Mouse (Mus musculus): Measurements from ENCODE around the gene Xpa.

DNA sequence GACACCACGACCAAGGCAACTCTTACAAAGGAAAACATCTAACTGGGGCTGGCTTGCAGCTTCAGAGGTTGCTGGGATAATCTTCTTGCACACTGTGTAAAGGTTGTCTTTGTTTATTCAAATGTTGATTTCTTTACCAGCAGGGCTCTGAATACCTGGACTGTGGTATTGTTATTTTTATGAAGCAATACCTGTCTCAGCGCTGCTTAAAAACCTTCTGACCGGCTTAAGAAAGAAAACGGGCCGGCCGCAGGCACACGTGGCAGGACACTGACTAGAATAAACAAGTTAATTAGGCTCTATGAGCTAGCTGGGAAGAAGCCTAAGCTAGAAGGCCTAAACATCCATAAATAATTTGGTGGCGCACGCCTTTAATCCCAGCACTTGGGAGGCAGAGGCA is 10.2 kb downstream of the Xpa start:
- TF ChIP-seq CTCF (IDR thresholded peaks at IDR 0.05; ENCODE audit: borderline replicate concordance, insufficient read depth, low read depth, low read length) (no peak), POLR2A (IDR thresholded peaks at IDR 0.05; ENCODE audit: borderline replicate concordance, insufficient read depth, low read length) (no peak)

All from cerebellum, adult 2 months (tissue).